Mouse (Mus musculus) stomach, postnatal 0 days (tissue): ENCODE measurements around the gene Col11a2.

Experiments used
- CTCF ChIP-seq: IDR thresholded peaks from 2 replicates; pipeline ENCODE4 v1.5.1; 2016; ENCODE audit warnings: antibody characterized with exemption, low read depth, mild to moderate bottlenecking, moderate library complexity
- EP300 ChIP-seq: optimal IDR thresholded peaks from 2 replicates; pipeline ENCODE3; 2016; ENCODE audit warnings: antibody characterized with exemption

DNA sequence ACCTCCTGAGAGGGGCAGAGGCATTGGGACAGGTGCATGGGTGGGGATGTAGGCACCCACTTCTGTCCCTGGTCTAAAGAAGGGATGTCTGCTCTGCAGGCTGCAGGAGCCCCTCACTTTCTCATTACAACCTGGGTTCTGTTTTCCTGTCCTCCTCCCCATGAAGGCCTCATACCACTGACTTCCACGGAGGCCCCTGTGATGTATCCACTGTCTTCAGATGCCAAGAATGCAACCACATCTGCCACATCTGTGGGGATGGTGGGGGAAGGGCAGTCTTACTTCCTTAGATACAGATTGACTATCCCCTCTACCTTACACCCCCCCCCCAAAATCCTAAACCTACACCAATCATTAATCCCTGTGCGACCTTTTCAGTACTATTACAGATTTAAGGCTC lies 13.0 kb upstream of the Col11a2 start:
- TF ChIP-seq CTCF: no peak
- no peak for TF ChIP-seq EP300
